Mouse (Mus musculus) layer of hippocampus, postnatal 36 days (tissue): ENCODE data around the gene Gm13288. TPM values are rescaled to one million over a fixed set of nuclear protein-coding genes. Genes with fewer than 3 reads are reported as not detected.
"Not testable (repeated sequence)": the region's sequence is repeated elsewhere in the genome, so short reads cannot be mapped to it uniquely, and the experiment has no call there.

ENCODE experiments used
- DNase-seq, 2 experiments: peaks; one replicate each; pipeline ENCODE4 v3.0.0; 2022
- total RNA-seq, 2 experiments: library from RNA; stranded (reverse); gene quantifications; 2 replicates each; pipeline ENCODE4 v1.2.3; 2021

Gm13288 gene
- total RNA-seq: not detected

GRCm38 (mm10) chr4:88805231-88805630 lies at the start of gene Gm13288:
Gene Gm13288, plus strand, starts transcription at chr4:88805531.
- DNase-seq: not testable (repeated sequence)

- not testable (repeated sequence) for DNase-seq
These were observed 48.5 kb upstream of the Gm13288 start for GRCm38 (mm10) chr4:88756581-88757513.

DNA sequence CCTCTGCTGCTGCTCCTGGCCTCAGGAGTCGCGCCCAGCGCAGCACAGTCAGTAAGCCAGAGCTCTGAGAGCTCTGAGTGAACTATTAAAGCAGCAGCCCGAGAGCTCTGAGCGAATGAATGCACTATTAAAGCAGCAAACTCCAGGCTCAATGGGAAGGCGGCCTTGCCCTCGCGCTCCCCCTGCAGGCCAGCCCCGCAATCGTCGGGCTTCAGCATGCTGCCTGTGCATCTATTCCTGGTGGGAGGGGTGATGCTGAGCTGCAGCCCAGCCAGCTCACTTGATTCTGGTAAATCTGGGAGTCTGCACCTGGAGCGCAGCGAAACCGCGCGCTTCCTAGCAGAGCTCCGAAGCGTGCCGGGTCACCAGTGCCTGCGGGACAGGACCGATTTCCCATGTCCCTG lies 47.7 kb upstream of the Gm13288 start:
- peak; percentile 95 for DNase-seq

GRCm38 (mm10) chr4:88758751-88759150 lies 46.6 kb upstream of the Gm13288 start:
- not testable (repeated sequence) for DNase-seq

- not testable (repeated sequence) for DNase-seq
These were observed 45.6 kb upstream of the Gm13288 start, which contains the start of gene Gm13283 for GRCm38 (mm10) chr4:88759610-88760268. Gene Gm13283, plus strand, starts transcription at chr4:88760119.

- DNase-seq: peak; percentile 45 to 60
These were observed 44.9 kb upstream of the Gm13288 start for GRCm38 (mm10) chr4:88760431-88760830.

DNA sequence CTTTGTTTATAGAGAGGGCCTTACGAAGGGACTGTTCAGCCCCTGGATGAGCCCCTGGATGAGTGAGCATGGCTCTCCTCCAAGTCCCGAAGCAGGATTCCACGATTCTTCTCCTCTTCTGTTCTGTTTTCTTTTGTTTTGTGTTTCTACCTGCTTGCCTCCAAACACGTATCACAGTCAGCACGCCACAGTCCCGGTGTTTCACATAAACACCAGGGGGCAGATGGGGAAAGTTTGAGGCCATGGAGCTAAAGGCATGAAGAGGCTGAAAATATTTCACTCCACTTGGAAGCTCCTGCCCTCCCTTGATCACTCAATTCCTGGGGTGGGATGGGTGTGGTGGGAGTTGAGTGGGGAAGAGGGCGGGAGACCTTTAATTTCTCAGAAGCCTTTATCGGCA lies 43.6 kb upstream of the Gm13288 start:
- peak; percentile 48 to 70 for DNase-seq

DNA sequence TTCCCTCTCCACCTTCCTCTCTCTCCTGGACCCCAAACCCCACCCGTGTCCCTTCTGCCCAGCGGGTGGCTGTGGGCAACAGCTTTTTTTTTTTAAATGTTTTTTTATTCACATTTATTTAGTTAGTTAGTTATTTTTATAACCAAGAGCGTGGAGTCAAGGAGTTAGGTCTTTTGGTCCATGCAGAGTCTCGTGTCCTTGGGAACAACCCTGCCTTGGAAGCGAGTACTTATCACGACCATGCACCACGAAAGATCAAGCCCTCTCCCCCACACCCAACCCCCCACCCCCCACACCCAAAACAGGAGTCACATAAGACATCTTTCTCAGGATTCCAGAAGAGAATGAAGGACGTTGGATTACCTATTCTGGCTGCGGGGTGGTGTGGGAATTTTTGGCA lies 43.0 kb upstream of the Gm13288 start:
- DNase-seq: not testable (repeated sequence)

- DNase-seq: peak; percentile 29 to 37
These were observed 41.8 kb upstream of the Gm13288 start for GRCm38 (mm10) chr4:88763384-88764018.

GRCm38 (mm10) chr4:88773534-88773933 lies 31.8 kb upstream of the Gm13288 start, which contains the start of gene Gm13290:
Gene Gm13290, plus strand, starts transcription at chr4:88773834.
- not testable (repeated sequence) for DNase-seq

DNA sequence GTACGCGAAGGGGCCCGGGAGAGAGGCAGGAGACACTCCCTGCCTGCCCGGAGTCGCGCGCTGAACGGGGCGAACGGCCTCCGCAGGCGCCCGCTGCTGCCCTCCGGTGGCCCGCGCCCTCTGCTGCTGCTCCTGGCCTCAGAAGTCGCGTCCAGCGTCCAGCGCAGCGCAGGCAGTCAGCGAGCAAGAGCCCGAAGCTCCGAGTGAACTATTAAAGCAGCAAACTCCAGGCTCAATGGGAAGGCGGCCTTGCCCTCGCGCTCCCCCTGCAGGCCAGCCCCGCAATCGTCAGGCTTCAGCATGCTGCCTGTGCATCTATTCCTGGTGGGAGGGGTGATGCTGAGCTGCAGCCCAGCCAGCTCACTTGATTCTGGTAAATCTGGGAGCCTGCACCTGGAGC lies 28.7 kb upstream of the Gm13288 start, which contains the start of gene Gm13289:
Gene Gm13289 (plus strand): TSS at position 301 of the 400 bp plus-strand sequence.
- DNase-seq: not testable (repeated sequence)

DNA sequence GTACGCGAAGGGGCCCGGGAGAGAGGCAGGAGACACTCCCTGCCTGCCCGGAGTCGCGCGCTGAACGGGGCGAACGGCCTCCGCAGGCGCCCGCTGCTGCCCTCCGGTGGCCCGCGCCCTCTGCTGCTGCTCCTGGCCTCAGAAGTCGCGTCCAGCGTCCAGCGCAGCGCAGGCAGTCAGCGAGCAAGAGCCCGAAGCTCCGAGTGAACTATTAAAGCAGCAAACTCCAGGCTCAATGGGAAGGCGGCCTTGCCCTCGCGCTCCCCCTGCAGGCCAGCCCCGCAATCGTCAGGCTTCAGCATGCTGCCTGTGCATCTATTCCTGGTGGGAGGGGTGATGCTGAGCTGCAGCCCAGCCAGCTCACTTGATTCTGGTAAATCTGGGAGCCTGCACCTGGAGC lies 25.8 kb upstream of the Gm13288 start, which contains the start of gene Gm13272:
Gene Gm13272 (plus strand): TSS at position 301 of the 400 bp plus-strand sequence.
- DNase-seq: not testable (repeated sequence)

GRCm38 (mm10) chr4:88780320-88780719 lies 25.0 kb upstream of the Gm13288 start:
- not testable (repeated sequence) for DNase-seq

DNA sequence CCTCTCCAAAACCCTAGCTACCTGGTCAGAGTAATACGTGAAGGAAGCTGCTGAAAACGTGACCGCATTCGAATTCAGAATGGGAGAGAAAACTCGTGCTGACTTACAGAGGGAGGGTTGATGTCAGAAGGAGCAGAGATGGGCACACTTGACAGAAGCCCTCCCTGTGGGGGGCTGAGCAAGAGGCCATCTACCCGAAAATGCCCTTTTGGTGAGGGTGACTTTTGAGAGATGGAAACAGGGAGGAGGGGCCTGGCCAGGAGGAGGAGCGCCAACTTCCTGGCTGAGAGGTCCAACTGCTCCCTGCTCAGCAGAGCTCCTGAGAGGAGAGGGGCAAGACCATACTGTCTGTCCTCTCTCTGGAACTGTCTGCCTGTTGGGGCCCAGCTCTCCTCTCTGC lies 23.5 kb upstream of the Gm13288 start, which contains the start of gene Ifnz:
Gene Ifnz (plus strand): TSS at position 301 of the 400 bp plus-strand sequence.
- not testable (repeated sequence) for DNase-seq

- peak in 1 of 2 experiments; percentile 3 for DNase-seq
These were observed 23.0 kb upstream of the Gm13288 start for GRCm38 (mm10) chr4:88782335-88782734.

DNA sequence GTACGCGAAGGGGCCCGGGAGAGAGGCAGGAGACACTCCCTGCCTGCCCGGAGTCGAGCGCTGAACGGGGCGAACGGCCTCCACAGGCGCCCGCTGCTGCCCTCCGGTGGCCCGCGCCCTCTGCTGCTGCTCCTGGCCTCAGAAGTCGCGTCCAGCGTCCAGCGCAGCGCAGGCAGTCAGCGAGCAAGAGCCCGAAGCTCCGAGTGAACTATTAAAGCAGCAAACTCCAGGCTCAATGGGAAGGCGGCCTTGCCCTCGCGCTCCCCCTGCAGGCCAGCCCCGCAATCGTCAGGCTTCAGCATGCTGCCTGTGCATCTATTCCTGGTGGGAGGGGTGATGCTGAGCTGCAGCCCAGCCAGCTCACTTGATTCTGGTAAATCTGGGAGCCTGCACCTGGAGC lies 19.9 kb upstream of the Gm13288 start, which contains the start of gene Gm13276:
Gene Gm13276 (plus strand): TSS at position 301 of the 400 bp plus-strand sequence.
- DNase-seq: not testable (repeated sequence)

DNA sequence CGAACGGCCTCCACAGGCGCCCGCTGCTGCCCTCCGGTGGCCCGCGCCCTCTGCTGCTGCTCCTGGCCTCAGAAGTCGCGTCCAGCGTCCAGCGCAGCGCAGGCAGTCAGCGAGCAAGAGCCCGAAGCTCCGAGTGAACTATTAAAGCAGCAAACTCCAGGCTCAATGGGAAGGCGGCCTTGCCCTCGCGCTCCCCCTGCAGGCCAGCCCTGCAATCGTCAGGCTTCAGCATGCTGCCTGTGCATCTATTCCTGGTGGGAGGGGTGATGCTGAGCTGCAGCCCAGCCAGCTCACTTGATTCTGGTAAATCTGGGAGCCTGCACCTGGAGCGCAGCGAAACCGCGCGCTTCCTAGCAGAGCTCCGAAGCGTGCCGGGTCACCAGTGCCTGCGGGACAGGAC lies 16.9 kb upstream of the Gm13288 start, which contains the start of gene Gm13277:
Gene Gm13277 (plus strand): TSS at position 231 of the 400 bp plus-strand sequence.
- peak; percentile 48 to 65 for DNase-seq

GRCm38 (mm10) chr4:88791250-88791649 lies 14.1 kb upstream of the Gm13288 start, which contains the start of gene Gm13278:
Gene Gm13278, plus strand, starts transcription at chr4:88791550.
- DNase-seq: not testable (repeated sequence)

DNA sequence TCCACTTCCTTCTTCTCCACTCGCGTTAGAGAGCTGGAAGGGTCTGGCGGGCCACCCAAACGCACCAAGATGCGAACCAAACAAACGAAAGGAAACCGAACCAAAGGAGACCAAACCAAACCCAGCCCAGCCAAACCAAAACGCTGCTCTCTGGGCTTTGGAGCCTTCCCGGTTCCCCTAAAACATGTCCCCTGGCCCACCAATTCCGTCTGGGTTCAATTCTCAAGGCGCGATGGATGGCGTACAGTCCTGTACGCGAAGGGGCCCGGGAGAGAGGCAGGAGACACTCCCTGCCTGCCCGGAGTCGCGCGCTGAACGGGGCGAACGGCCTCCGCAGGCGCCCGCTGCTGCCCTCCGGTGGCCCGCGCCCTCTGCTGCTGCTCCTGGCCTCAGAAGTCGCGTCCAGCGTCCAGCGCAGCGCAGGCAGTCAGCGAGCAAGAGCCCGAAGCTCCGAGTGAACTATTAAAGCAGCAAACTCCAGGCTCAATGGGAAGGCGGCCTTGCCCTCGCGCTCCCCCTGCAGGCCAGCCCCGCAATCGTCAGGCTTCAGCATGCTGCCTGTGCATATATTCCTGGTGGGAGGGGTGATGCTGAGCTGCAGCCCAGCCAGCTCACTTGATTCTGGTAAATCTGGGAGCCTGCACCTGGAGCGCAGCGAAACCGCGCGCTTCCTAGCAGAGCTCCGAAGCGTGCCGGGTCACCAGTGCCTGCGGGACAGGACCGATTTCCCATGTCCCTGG lies 11.2 kb upstream of the Gm13288 start, which contains the start of gene Gm13275:
Gene Gm13275 (plus strand): TSS at position 552 of the 740 bp plus-strand sequence.
- DNase-seq: peak; percentile 78 to 81

GRCm38 (mm10) chr4:88797097-88797496 lies 8.2 kb upstream of the Gm13288 start, which contains the start of gene Gm13279:
Gene Gm13279, plus strand, starts transcription at chr4:88797397.
- DNase-seq: not testable (repeated sequence)

- DNase-seq: not testable (repeated sequence)
These were observed 6.0 kb upstream of the Gm13288 start, which contains the start of gene Gm13285 for GRCm38 (mm10) chr4:88799365-88799764. Gene Gm13285, plus strand, starts transcription at chr4:88799665.
